Mouse (Mus musculus): ENCODE measurements around the gene Pih1d1.

DNA sequence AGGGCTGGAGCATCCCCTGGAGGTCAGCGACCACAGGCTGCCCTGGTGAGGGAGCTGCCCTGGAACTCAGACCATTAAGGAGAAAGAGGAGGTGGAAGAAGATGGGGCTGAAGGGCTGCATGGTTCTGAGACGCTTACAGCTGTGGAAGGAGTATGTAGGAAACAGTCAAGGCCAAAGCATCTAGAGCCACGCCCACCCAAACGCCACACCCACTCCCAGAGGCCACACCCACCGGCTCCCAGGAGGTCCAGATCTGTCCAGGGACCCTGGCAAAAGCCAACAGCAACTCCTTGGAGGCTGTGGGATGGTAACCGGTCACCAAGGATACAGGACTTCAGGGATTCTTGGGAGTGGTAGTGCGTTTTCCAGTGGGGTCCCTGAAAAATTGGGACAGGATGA lies 24.4 kb downstream of the Pih1d1 start:
- TF ChIP-seq RCOR1 (conservative IDR thresholded peaks at IDR 0.05; ENCODE audit: low read depth, low read length) (no peak), POLR2A (IDR thresholded peaks at IDR 0.05; ENCODE audit: low read depth, low read length) (no peak), CTCF (conservative IDR thresholded peaks at IDR 0.05 in 1 of 2, IDR thresholded peaks at IDR 0.05 in 1 of 2; ENCODE audit: low read depth in 2 of 2, low read length in 2 of 2) (no peak), TBP (conservative IDR thresholded peaks at IDR 0.05; ENCODE audit: low read depth, low read length) (no peak), EP300 (IDR thresholded peaks at IDR 0.05; ENCODE audit: low read length) (no peak), ZMIZ1 (IDR thresholded peaks at IDR 0.05; ENCODE audit: low read depth, low read length) (no peak), CHD1 (IDR thresholded peaks at IDR 0.05; ENCODE audit: low read depth, low read length) (no peak)
